Mouse (Mus musculus) heart, postnatal 0 days (tissue): ENCODE results near the gene Ubqln1. TPM values are rescaled to one million over a fixed set of nuclear protein-coding genes. Genes with fewer than 3 reads are reported as not detected.
"Not testable (repeated sequence)": the region's sequence is repeated elsewhere in the genome, so short reads cannot be mapped to it uniquely, and the experiment has no call there.

Experiments
- ATAC-seq: fragments of 200-750 bp; cut with Nextera tagmentation; 2 replicates; pipeline ENCODE4 v1.8.0; 2017; ENCODE audit warnings: low read depth, moderate number of reproducible peaks, moderate library complexity; ENCODE audit not compliant: insufficient read depth
- DNase-seq: peaks from one replicate; pipeline ENCODE4 v3.0.0-alpha.2; 2016; ENCODE audit warnings: low spot score
- H3K27ac ChIP-seq: fragments of 300-500 bp; sonication (generic); 2 replicates; pipeline ENCODE4 v1.5.1; 2014; ENCODE audit warnings: low read depth, mild to moderate bottlenecking
- H3K27me3 ChIP-seq: fragments of 300-500 bp; sonication (generic); 2 replicates; pipeline ENCODE4 v1.6.1; 2014; ENCODE audit warnings: low read length, mixed read lengths; ENCODE audit not compliant: control insufficient read depth, insufficient read depth
- H3K36me3 ChIP-seq: fragments of 300-500 bp; sonication (generic); replicated peaks from 2 replicates; pipeline ENCODE4 v1.6.1; 2014; ENCODE audit warnings: low read length, mixed read lengths; ENCODE audit not compliant: control insufficient read depth, insufficient read depth
- H3K4me1 ChIP-seq: fragments of 300-500 bp; sonication (generic); 2 replicates; pipeline ENCODE4 v1.6.1; 2014; ENCODE audit warnings: antibody characterized with exemption; ENCODE audit not compliant: control insufficient read depth, insufficient read depth
- H3K4me2 ChIP-seq: fragments of 300-500 bp; sonication (generic); 2 replicates; pipeline ENCODE4 v1.6.1; 2014; ENCODE audit warnings: low read depth, mild to moderate bottlenecking, low read length, moderate library complexity
- H3K4me3 ChIP-seq: fragments of 300-500 bp; sonication (generic); 2 replicates; pipeline ENCODE4 v1.5.1; 2014; ENCODE audit warnings: low read depth, low read length
- H3K9ac ChIP-seq: fragments of 300-500 bp; sonication (generic); replicated peaks from 2 replicates; pipeline ENCODE4 v1.6.1; 2014; ENCODE audit warnings: low read depth, low read length, mixed read lengths
- H3K9me3 ChIP-seq: fragments of 300-500 bp; sonication (generic); replicated peaks from 2 replicates; pipeline ENCODE4 v1.6.1; 2016; ENCODE audit warnings: low read length; ENCODE audit not compliant: control insufficient read depth
- CTCF ChIP-seq: IDR thresholded peaks from 2 replicates; pipeline ENCODE4 v1.5.1; 2016; ENCODE audit warnings: antibody characterized with exemption, control low read depth, low read depth
- EP300 ChIP-seq: IDR thresholded peaks from 2 replicates; pipeline ENCODE4 v1.6.1; 2016; ENCODE audit warnings: antibody characterized with exemption, low read depth
- WGBS: fragments of 180-500 bp; shearing (Covaris S2); extraction: QIAGEN DNeasy Blood & Tissue Kit; methylation state at CpG from one replicate; pipeline ENCODE4 v1.1.7; 2014; 5-methylcytosine and 5-hydroxymethylcytosine counted together
- polyA plus RNA-seq: library from polyadenylated mRNA; unstranded; fragments of >200 nt; fragmentation: Nextera tagmentation; extraction: Ambion mirVana; gene quantifications from 2 replicates; pipeline ENCODE4 v1.2.1, GENCODE M21; 2015
- total RNA-seq: library from RNA; depleted of rRNA; stranded (reverse); fragments of >200 nt; gene quantifications from 2 replicates; pipeline ENCODE4 v1.2.3, GENCODE M21; 2014; ENCODE audit warnings: low replicate concordance

The Ubqln1 gene
- total and polyA plus RNA-seq, 2 experiments from 2014 or later: 48.6 to 125 TPM

- no peaks in the 10 kb centered on the region for H3K36me3 ChIP-seq
- no peaks in the 10 kb centered on the region for H3K4me1 ChIP-seq
- no peak overlapping the region for H3K9ac ChIP-seq
- TF ChIP-seq EP300 (no peak), CTCF (no peak)
- H3K4me2 ChIP-seq: no peak overlapping the region
- ATAC-seq: no peak
- no peak for DNase-seq
- H3K27ac ChIP-seq: no peak overlapping the region
- no peaks in the 10 kb centered on the region for H3K9me3 ChIP-seq
- H3K4me3 ChIP-seq: no peak overlapping the region
- WGBS: 71% methylated on average over 11 of the region's 11 CpGs
- H3K27me3 ChIP-seq: no peaks in the 10 kb centered on the region
Measured at GRCm38 (mm10) chr13:58150442-58150841, 65.0 kb downstream of the Ubqln1 start.

DNA sequence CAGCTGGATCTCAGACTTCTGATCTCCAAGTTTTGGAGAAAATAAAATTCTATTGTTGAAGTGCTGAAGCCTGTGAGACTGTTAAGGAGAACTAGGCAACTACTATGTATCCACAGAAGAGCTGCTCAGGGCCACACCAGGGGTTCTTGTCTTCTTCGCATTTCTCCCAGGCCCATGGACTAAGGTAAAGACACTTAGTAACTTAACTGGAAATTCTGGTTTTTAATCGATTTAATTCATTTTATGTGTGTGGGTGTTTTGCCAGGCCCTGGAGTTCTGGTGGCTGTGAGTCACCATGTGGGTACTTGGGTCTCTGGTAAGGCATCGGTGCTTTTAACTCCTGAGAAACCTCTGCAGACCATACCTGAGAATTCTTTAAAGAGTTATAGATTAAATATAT, 65.8 kb downstream of the Ubqln1 start:
- H3K4me2 ChIP-seq: no peak overlapping the region
- no peaks in the 10 kb centered on the region for H3K27me3 ChIP-seq
- ATAC-seq: no peak
- no peaks in the 10 kb centered on the region for H3K4me1 ChIP-seq
- TF ChIP-seq CTCF (no peak), EP300 (no peak)
- WGBS: 85% methylated on average over 3 of the region's 3 CpGs
- H3K36me3 ChIP-seq: no peaks in the 10 kb centered on the region
- no peak overlapping the region for H3K9ac ChIP-seq
- no peaks in the 10 kb centered on the region for H3K9me3 ChIP-seq
- no peak overlapping the region for H3K4me3 ChIP-seq
- DNase-seq: no peak
- no peak overlapping the region for H3K27ac ChIP-seq

- Histone ChIP-seq H3K9ac (no peak overlapping the region), H3K9me3 (no peaks in the 10 kb centered on the region), H3K27ac (0 out of 2 replicates have a peak overlapping the region, but pooled peaks have one; percentile 23), H3K4me1 (no peaks in the 10 kb centered on the region), H3K36me3 (no peaks in the 10 kb centered on the region), H3K4me3 (peak overlapping the region; percentile 46), H3K27me3 (no peaks in the 10 kb centered on the region), H3K4me2 (peak overlapping the region; percentile 71)
- ATAC-seq (peak; percentile 68), DNase-seq (peak; percentile 53)
- 28% methylated on average over 5 of the region's 5 CpGs for WGBS
- TF ChIP-seq CTCF: peak; percentile 69
- TF ChIP-seq EP300: no peak
Measured at GRCm38 (mm10) chr13:58149033-58149558, 66.4 kb downstream of the Ubqln1 start.

DNA sequence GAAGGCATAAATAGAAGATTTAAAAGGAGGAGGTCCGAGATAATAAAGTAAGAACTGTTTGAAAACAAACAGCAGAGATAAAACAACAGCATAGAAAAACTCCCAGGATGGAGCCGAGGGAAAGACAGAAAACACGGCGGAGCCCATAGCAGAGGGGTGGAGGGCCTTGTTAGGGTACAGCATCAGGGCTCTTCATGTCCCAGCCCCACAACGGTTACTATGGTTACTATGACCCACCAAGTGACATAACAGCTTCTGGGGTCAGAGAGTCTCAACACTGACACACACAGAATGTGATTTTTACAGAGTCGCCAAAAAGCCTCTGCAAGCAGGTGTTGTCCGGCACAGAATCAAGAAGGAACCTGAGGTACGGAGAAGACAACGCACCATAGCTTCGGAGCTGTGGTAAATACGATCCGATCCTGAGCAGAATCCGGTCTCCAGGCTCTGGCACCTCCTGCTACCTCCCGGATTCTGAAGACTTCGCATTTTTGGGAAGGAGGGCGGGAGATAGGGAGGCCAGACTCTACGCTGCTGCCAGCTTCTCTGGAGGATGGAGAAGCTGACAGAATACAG, 67.1 kb downstream of the Ubqln1 start:
- no peaks in the 10 kb centered on the region for H3K36me3 ChIP-seq
- no peaks in the 10 kb centered on the region for H3K4me1 ChIP-seq
- no peaks in the 10 kb centered on the region for H3K27me3 ChIP-seq
- 2% methylated on average over 17 of the region's 17 CpGs for WGBS
- TF ChIP-seq EP300 (no peak), CTCF (no peak)
- H3K9me3 ChIP-seq: no peaks in the 10 kb centered on the region
- H3K4me3 ChIP-seq: peak overlapping the region; percentile 46
- DNase-seq (peak; percentile 73), ATAC-seq (peak; percentile 88)
- no peak overlapping the region for H3K9ac ChIP-seq
- H3K27ac ChIP-seq: no peak overlapping the region
- H3K4me2 ChIP-seq: peak overlapping the region; percentile 71

DNA sequence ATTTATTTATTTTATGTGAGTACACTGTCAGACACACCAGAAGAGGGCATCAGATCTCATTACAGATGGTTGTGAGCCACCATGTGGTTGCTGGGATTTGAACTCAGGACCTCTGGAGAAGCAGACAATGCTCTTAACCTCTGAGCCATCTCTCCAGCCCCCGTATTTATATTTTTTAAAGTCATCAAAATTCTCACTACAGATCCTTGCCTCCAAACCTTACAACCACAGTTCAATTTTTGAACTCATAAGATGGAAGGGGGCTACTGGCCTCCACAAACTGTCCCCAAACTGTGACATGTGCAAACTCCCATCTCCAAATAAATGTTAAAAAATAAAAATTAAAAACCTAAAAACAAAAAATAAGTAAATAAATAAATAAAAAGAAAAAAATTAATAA, 67.7 kb downstream of the Ubqln1 start:
- no peaks in the 10 kb centered on the region for H3K9me3 ChIP-seq
- H3K4me2 ChIP-seq: no peak overlapping the region
- H3K4me1 ChIP-seq: no peaks in the 10 kb centered on the region
- ATAC-seq (no peak), DNase-seq (no peak)
- no peak overlapping the region for H3K9ac ChIP-seq
- H3K27ac ChIP-seq: no peak overlapping the region
- no peaks in the 10 kb centered on the region for H3K36me3 ChIP-seq
- WGBS: 73% methylated on average over 1 of the region's 1 CpGs
- H3K4me3 ChIP-seq: no peak overlapping the region
- TF ChIP-seq EP300: no peak
- no peak for TF ChIP-seq CTCF
- H3K27me3 ChIP-seq: no peaks in the 10 kb centered on the region

DNA sequence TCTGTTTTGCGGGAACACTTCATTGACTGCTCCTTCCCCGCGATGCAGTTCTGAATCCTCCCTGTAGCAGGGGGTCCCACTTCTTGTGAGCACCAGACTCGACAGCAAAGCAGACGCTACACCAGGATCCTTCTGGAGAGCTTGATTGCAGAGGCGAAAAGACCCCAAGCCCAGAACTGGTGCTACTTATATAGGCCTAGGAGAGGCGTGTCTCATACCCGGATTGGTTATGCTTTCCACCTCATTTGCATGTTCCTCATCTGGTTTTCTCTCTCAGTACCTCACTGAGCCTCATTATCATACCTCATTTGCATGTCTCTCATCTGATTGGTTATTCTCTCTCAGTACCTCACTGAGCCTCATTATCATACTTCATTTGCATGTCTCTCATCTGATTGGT, 68.8 kb downstream of the Ubqln1 start:
- H3K36me3 ChIP-seq, H3K4me1 ChIP-seq, DNase-seq, H3K4me2 ChIP-seq, H3K27me3 ChIP-seq, H3K27ac ChIP-seq, H3K9me3 ChIP-seq, H3K9ac ChIP-seq, ATAC-seq, H3K4me3 ChIP-seq: not testable (repeated sequence)
- WGBS: 97% methylated on average over 8 of the region's 8 CpGs
